Mouse (Mus musculus) stomach, postnatal 0 days (tissue): ENCODE data around the gene Sprtn.

Source experiments
- CTCF ChIP-seq: IDR thresholded peaks from 2 replicates; pipeline ENCODE4 v1.5.1; 2016; ENCODE audit warnings: antibody characterized with exemption, low read depth, mild to moderate bottlenecking, moderate library complexity
- EP300 ChIP-seq: optimal IDR thresholded peaks from 2 replicates; pipeline ENCODE3; 2016; ENCODE audit warnings: antibody characterized with exemption

DNA sequence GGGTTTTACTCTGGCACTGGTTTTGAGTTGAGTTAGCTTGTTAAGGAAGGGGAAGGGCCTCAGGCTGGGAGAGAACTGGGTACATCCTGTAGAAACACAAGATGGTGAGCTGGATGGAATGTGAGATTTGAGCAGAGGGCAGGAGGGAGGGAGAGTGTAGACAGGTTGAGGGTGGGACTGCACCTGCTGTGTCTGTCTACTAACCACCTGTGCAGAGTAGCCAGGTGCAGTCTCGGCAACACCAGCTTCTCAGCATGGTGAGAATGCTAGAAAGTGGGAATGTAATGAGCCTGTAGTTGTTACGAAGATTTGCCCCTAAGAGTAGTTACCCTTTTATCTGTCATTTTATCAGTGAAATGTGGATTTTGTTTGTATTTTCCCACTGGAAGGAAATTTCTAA, 7.8 kb downstream of the Sprtn start:
- TF ChIP-seq CTCF (no peak), EP300 (no peak)
